Mouse (Mus musculus): Measurements from ENCODE around the gene Olfr772. TPM values are rescaled to one million over a fixed set of nuclear protein-coding genes. Genes with fewer than 3 reads are reported as not detected.

The Olfr772 gene
- polyA plus RNA-seq (2012; fragmentation: generic; extraction: Trizol), result not detected

GRCm38 (mm10) chr10:129177821-129178220, at the start of gene Olfr772:
Gene Olfr772 (minus strand): TSS chr10:129177921.

GRCm38 (mm10) chr10:129187319-129187718, 9.6 kb upstream of the Olfr772 start, which contains the start of gene Olfr773:
Gene Olfr773 (minus strand): TSS chr10:129187419.

DNA sequence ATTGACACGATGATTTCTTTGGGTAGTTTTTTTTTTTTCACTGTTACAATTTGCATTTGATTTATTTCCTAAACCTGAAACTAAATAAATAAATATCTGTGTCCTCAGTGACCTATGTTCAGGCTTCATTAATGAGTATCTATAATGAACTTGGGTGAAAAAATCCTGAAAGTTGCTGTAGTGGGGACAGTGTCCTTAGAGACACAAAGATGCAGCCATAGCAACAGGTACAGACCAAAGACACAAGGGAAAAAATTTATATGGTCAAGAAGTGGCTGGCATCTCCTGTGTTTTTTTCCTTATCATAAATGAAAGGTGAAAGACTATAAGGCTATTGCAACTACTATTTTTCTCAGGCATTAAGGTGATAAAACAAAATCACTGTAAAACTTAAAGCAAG, 13.1 kb downstream of the Olfr772 start, which contains the start of gene Olfr771:
Olfr771 (minus strand) TSS at position 101 of the 400 bp plus-strand sequence.

GRCm38 (mm10) chr10:129138898-129139297, 38.8 kb downstream of the Olfr772 start, which contains the start of gene Olfr770:
Gene Olfr770 (minus strand): TSS chr10:129138998.

Other genes starting within 250 kb of the Olfr772 start
- 1 to 10 TPM; 1.4 to 1.7 TPM for gene Itga7, start 244.1 kb downstream of the Olfr772 start, polyA plus RNA-seq (2012; fragmentation: generic; extraction: Trizol)
- gene Mettl7b, start 216.9 kb downstream of the Olfr772 start, polyA plus RNA-seq (2012; fragmentation: generic; extraction: Trizol), result under 1 TPM in 1 of 2 experiments, not detected in 1; 0.59 TPM
- not detected for gene Olfr9, start 188.5 kb downstream of the Olfr772 start, polyA plus RNA-seq (2012; fragmentation: generic; extraction: Trizol)
- gene Olfr763, start 167.1 kb downstream of the Olfr772 start, polyA plus RNA-seq (2012; fragmentation: generic; extraction: Trizol), result not detected
- gene Olfr764-ps1, start 138.0 kb downstream of the Olfr772 start, polyA plus RNA-seq (2012; fragmentation: generic; extraction: Trizol), result not detected
- gene Olfr765, start 127.9 kb downstream of the Olfr772 start, polyA plus RNA-seq (2012; fragmentation: generic; extraction: Trizol), result not detected
- not detected for gene Olfr766-ps1, start 108.9 kb downstream of the Olfr772 start, polyA plus RNA-seq (2012; fragmentation: generic; extraction: Trizol)
- gene Olfr767, start 95.0 kb downstream of the Olfr772 start, polyA plus RNA-seq (2012; fragmentation: generic; extraction: Trizol), result not detected
- not detected for gene Olfr768, start 78.5 kb downstream of the Olfr772 start, polyA plus RNA-seq (2012; fragmentation: generic; extraction: Trizol)
- gene Olfr769, start 60.1 kb downstream of the Olfr772 start, polyA plus RNA-seq (2012; fragmentation: generic; extraction: Trizol), result not detected
- not detected for gene Olfr770, start 38.9 kb downstream of the Olfr772 start, polyA plus RNA-seq (2012; fragmentation: generic; extraction: Trizol)
- not detected for gene Olfr771, start 13.2 kb downstream of the Olfr772 start, polyA plus RNA-seq (2012; fragmentation: generic; extraction: Trizol)
- not detected for gene Olfr773, start 9.5 kb upstream of the Olfr772 start, polyA plus RNA-seq (2012; fragmentation: generic; extraction: Trizol)
- gene Olfr774, start 58.3 kb upstream of the Olfr772 start, polyA plus RNA-seq (2012; fragmentation: generic; extraction: Trizol), result not detected
- not detected for gene Olfr775, start 70.5 kb upstream of the Olfr772 start, polyA plus RNA-seq (2012; fragmentation: generic; extraction: Trizol)
- gene Olfr776, start 81.2 kb upstream of the Olfr772 start, polyA plus RNA-seq (2012; fragmentation: generic; extraction: Trizol), result not detected
- not detected for gene Olfr777, start 93.6 kb upstream of the Olfr772 start, polyA plus RNA-seq (2012; fragmentation: generic; extraction: Trizol)
- not detected for gene Olfr780, start 140.2 kb upstream of the Olfr772 start, polyA plus RNA-seq (2012; fragmentation: generic; extraction: Trizol)
- gene Olfr781, start 150.9 kb upstream of the Olfr772 start, polyA plus RNA-seq (2012; fragmentation: generic; extraction: Trizol), result not detected
- not detected for gene Olfr782, start 170.9 kb upstream of the Olfr772 start, polyA plus RNA-seq (2012; fragmentation: generic; extraction: Trizol)
- gene Olfr784, start 206.2 kb upstream of the Olfr772 start, polyA plus RNA-seq (2012; fragmentation: generic; extraction: Trizol), result under 1 TPM in 1 of 2 experiments, not detected in 1; 0.02 TPM
- gene Olfr785, start 227.5 kb upstream of the Olfr772 start, polyA plus RNA-seq (2012; fragmentation: generic; extraction: Trizol), result not detected
- not detected for gene Olfr786, start 249.4 kb upstream of the Olfr772 start, polyA plus RNA-seq (2012; fragmentation: generic; extraction: Trizol)